Mouse (Mus musculus) heart, adult 2 months (tissue): ENCODE data around the gene Slc35b1. TPM values are rescaled to one million over a fixed set of nuclear protein-coding genes. Genes with fewer than 3 reads are reported as not detected.

Experiments used
- DNase-seq, 2 experiments: peaks; one replicate each; pipeline ENCODE4 v3.0.0; 2021
- H3K27ac ChIP-seq: fragments of 200-600 bp; 2 replicates; pipeline ENCODE4 v1.8.1; 2022
- H3K27me3 ChIP-seq: fragments of 200-500 bp; 2 replicates; pipeline ENCODE4 v1.6.1; 2012; ENCODE audit warnings: mild to moderate bottlenecking, low read length, inconsistent platforms, mixed read lengths; ENCODE audit not compliant: control insufficient read depth, insufficient read depth
- H3K36me3 ChIP-seq: fragments of 200-500 bp; 2 replicates; pipeline ENCODE4 v1.6.1; 2012; ENCODE audit warnings: low read length, inconsistent platforms; ENCODE audit not compliant: control insufficient read depth, insufficient read depth
- H3K4me1 ChIP-seq: fragments of 200-500 bp; 2 replicates; pipeline ENCODE4 v1.6.1; 2011; ENCODE audit warnings: low read length; ENCODE audit not compliant: control insufficient read depth, insufficient read depth
- H3K4me3 ChIP-seq: fragments of 200-600 bp; 2 replicates; pipeline ENCODE4 v1.8.1; 2022
- H3K79me2 ChIP-seq: fragments of 200-500 bp; replicated peaks from 2 replicates; pipeline ENCODE4 v1.6.1; 2012; ENCODE audit warnings: mild to moderate bottlenecking, inconsistent platforms, low read length, moderate library complexity, mixed read lengths; ENCODE audit not compliant: control insufficient read depth, insufficient read depth
- H3K9ac ChIP-seq: fragments of 200-500 bp; 2 replicates; pipeline ENCODE4 v1.6.1; 2012; ENCODE audit warnings: low read depth, mild to moderate bottlenecking, control low read depth, inconsistent platforms, low read length, mixed read lengths
- CTCF ChIP-seq: fragments of 200-600 bp; IDR thresholded peaks from 2 replicates; pipeline ENCODE4 v1.8.1; 2022; ENCODE audit warnings: antibody characterized with exemption, mild to moderate bottlenecking, moderate library complexity
- EP300 ChIP-seq: fragments of 200-500 bp; IDR thresholded peaks from 2 replicates; pipeline ENCODE4 v1.6.1; 2011; ENCODE audit warnings: low read depth, low read length, control low read depth; ENCODE audit not compliant: insufficient read depth
- POLR2A ChIP-seq: fragments of 200-500 bp; IDR thresholded peaks from 2 replicates; pipeline ENCODE4 v1.6.1; 2011; ENCODE audit warnings: mild to moderate bottlenecking, low read depth, low read length, control low read depth; ENCODE audit not compliant: insufficient read depth
- WGBS: fragments of 180-500 bp; shearing (Covaris S2); methylation state at CpG from one replicate; pipeline ENCODE4 v1.1.7; 2018; 5-methylcytosine and 5-hydroxymethylcytosine counted together
- intact Hi-C: fragments of 180-260 bp; cut with DNase I; formaldehyde crosslinking; loops from one replicate; pipeline ENCODE4 v1.15.1; 2025
- polyA plus RNA-seq: library from polyadenylated mRNA; depleted of rRNA; stranded (reverse); fragments of >200 nt; gene quantifications from 2 replicates; pipeline ENCODE4 v1.2.3, GENCODE M21; 2012
- total RNA-seq, 2 experiments: library from RNA; stranded (reverse); gene quantifications; 2 replicates each; pipeline ENCODE4 v1.2.3; 2021

The Slc35b1 gene
- total and polyA plus RNA-seq, 3 experiments, result 34.2 to 47.2 (median 41.3) TPM

DNA sequence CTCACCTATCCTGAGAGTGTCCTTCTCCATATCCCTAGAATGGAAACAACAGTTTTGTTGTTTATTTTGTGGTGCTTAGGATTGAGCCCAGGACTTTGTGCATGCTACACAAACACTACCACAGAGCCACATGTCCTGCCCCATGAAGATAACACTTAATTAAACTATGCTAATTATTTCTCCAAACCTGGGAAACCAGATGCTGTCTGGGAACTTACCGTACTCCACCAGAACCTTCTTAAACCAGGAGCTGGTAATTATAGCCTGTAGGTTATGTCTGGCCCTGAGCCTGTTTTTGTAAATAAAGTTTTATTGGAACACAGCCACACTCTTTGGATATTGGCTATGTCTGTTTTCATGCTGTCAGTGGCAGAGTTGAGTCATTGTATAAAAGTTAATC is 44.2 kb upstream of the Slc35b1 start:
- DNase-seq, result no peak
- H3K79me2 ChIP-seq, result no peaks in the 10 kb centered on the region
- H3K27ac ChIP-seq, result no peak overlapping the region
- TF ChIP-seq CTCF, result no peak
- TF ChIP-seq EP300, result no peak
- H3K4me3 ChIP-seq, result no peak overlapping the region
- H3K9ac ChIP-seq, result no peak overlapping the region
- intact Hi-C loops, result no loop called here
- H3K4me1 ChIP-seq, result peaks cover 6% of the 10 kb centered on the region
- H3K27me3 ChIP-seq, result no peaks in the 10 kb centered on the region
- 75% methylated on average over 1 of the region's 1 CpGs for WGBS
- H3K36me3 ChIP-seq, result no peaks in the 10 kb centered on the region

GRCm38 (mm10) chr11:95340664-95341063 is 43.8 kb upstream of the Slc35b1 start:
- TF ChIP-seq POLR2A (no peak), EP300 (no peak), CTCF (no peak)
- 64% methylated on average over 5 of the region's 5 CpGs for WGBS

DNA sequence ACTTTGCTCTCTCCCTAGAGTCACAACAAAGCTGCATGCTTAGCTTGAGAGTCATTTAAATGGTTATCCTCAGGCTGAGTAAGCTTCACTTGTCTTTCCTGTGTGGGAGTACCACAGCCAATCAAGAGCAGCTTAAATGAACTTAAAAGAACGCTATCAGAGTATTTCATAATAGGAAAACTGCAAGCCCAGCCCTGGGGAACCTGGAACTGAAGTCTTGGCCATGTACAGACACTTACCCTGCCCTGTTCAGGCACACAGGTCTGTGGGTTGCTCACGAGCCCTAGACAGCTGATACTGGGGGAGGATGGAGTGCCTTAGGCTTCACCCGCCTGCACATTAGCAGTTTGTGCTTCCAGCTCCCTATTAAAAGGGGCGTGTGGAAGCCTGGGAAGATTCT is 41.3 kb upstream of the Slc35b1 start:
- intact Hi-C loops, result no loop called here
- Histone ChIP-seq H3K4me1 (peaks cover 3% of the 10 kb centered on the region; the same call in 1 of the 2 replicates), H3K27ac (no peak overlapping the region), H3K79me2 (no peaks in the 10 kb centered on the region), H3K9ac (no peak overlapping the region), H3K27me3 (no peaks in the 10 kb centered on the region), H3K36me3 (no peaks in the 10 kb centered on the region), H3K4me3 (no peak overlapping the region)
- WGBS, result 70% methylated on average over 4 of the region's 4 CpGs
- DNase-seq, result no peak
- TF ChIP-seq POLR2A (no peak), EP300 (no peak), CTCF (no peak)

More at GRCm38 (mm10) chr11:95340664-95341063, 43.8 kb upstream of the Slc35b1 start:
- Histone ChIP-seq H3K27me3 (no peaks in the 10 kb centered on the region), H3K4me1 (peaks cover 7% of the 10 kb centered on the region), H3K79me2 (no peaks in the 10 kb centered on the region), H3K27ac (no peak overlapping the region), H3K36me3 (no peaks in the 10 kb centered on the region), H3K4me3 (no peak overlapping the region), H3K9ac (no peak overlapping the region)
- no peak for DNase-seq
- intact Hi-C loops, result no loop called here

GRCm38 (mm10) chr11:95344181-95344580 is 40.3 kb upstream of the Slc35b1 start:
- H3K4me1 ChIP-seq, result peaks cover 3% of the 10 kb centered on the region; the same call in 1 of the 2 replicates
- no peaks in the 10 kb centered on the region for H3K79me2 ChIP-seq
- H3K27ac ChIP-seq, result no peak overlapping the region
- no peak overlapping the region for H3K4me3 ChIP-seq
- no peak for DNase-seq
- WGBS, result 86% methylated on average over 2 of the region's 2 CpGs
- H3K36me3 ChIP-seq, result no peaks in the 10 kb centered on the region
- H3K9ac ChIP-seq, result no peak overlapping the region
- no peaks in the 10 kb centered on the region for H3K27me3 ChIP-seq
- intact Hi-C loops, result no loop called here
- no peak for TF ChIP-seq POLR2A
- TF ChIP-seq CTCF, result no peak
- TF ChIP-seq EP300, result no peak

DNA sequence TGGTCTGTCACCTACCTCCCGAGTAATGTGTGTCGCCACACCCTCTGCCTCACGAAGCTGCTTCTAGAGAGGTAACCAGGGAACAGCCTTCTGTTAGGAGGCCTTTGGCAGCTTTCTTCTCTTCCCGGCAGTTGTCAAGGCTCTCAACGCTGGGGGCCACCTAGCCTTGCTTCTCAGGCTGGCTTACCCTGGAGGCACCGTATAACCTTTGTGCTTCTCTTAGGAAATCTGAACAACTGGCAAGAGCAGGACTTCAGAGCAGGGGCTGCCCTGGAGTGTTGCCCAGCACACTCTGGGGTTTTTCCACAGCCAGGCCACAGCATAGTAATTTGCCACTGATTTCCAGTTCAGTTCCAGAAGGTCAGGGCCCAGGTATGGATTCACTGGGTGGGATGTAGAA is 34.2 kb upstream of the Slc35b1 start:
- no peaks in the 10 kb centered on the region for H3K4me1 ChIP-seq
- intact Hi-C loops, result no loop called here
- no peaks in the 10 kb centered on the region for H3K27me3 ChIP-seq
- TF ChIP-seq POLR2A, result no peak
- no peak for TF ChIP-seq EP300
- no peak for TF ChIP-seq CTCF
- no peak for DNase-seq
- no peak overlapping the region for H3K9ac ChIP-seq
- WGBS, result 70% methylated on average over 6 of the region's 6 CpGs
- no peaks in the 10 kb centered on the region for H3K36me3 ChIP-seq
- no peaks in the 10 kb centered on the region for H3K79me2 ChIP-seq
- H3K27ac ChIP-seq, result no peak overlapping the region
- no peak overlapping the region for H3K4me3 ChIP-seq

- Histone ChIP-seq H3K79me2 (no peaks in the 10 kb centered on the region), H3K36me3 (no peaks in the 10 kb centered on the region), H3K4me1 (no peaks in the 10 kb centered on the region), H3K9ac (no peak overlapping the region), H3K4me3 (no peak overlapping the region), H3K27me3 (no peaks in the 10 kb centered on the region), H3K27ac (no peak overlapping the region)
- no peak for DNase-seq
- intact Hi-C loops, result no loop called here
- TF ChIP-seq EP300 (no peak), POLR2A (no peak), CTCF (no peak)
- 86% methylated on average over 3 of the region's 3 CpGs for WGBS
Measured at GRCm38 (mm10) chr11:95350960-95351359, 33.5 kb upstream of the Slc35b1 start.
